Mouse (Mus musculus) urinary bladder, adult 18-20 months (tissue): ENCODE data around the gene Plpp6.
A peak's percentile ranks its signal among the peaks of the same experiment; 100 is the strongest.

Source experiments
- DNase-seq, 2 experiments: peaks; one replicate each; pipeline ENCODE4 v3.0.0; 2022; ENCODE audit warnings: low spot score in 2 of 2, mixed read lengths in 2 of 2

Gene Plpp6

DNA sequence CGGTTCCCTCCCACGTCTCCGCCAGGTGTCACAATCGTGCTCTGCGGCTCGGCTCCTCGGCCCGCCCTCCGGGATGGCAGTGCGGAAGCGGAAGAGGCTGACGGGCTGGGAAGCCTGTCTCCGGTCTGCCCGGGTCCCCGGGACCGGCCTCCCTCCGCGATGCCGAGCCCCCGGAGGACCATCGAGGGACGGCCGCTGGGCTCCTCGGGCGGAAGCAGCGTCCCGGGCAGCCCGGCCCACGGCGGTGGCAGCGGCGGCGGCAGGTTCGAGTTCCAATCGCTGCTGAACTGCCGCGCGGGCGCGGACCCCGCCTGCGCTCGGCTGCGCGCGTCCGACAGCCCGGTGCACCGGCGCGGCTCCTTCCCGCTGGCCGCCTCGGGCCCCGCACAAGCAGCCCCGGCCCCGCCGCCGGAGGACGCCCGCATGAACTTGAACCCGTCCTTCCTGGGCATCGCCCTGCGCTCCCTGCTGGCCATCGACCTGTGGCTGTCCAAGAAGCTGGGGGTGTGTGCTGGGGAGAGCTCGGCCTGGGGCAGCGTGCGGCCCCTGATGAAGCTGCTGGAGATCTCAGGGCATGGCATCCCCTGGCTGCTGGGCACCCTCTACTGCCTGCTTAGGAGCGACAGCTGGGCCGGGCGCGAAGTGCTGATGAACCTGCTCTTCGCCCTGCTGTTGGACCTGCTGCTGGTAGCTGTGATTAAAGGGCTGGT lies at the start of gene Plpp6:
Plpp6 (plus strand) TSS at position 112 of the 710 bp plus-strand sequence.
- peak; percentile 76 to 80 for DNase-seq

DNA sequence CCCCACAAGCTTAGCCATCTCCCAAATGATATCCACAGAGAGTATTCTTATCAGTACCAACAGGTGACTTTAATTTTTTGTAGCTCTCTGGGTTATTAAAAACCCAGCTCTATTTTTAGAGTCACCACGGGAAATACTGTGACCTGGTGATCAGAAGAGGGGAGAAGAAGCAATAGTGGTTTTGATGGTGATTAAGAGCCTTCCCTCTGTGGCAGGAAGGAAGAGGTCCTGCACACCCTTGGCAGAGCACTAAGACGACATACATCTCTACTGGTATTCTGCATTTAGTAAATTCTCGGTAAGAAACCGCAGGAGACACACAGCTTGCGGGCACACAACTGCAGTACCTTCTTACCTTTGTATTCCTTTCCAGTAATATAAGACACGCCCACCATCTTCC lies 49.2 kb upstream of the Plpp6 start:
- no peak for DNase-seq

DNA sequence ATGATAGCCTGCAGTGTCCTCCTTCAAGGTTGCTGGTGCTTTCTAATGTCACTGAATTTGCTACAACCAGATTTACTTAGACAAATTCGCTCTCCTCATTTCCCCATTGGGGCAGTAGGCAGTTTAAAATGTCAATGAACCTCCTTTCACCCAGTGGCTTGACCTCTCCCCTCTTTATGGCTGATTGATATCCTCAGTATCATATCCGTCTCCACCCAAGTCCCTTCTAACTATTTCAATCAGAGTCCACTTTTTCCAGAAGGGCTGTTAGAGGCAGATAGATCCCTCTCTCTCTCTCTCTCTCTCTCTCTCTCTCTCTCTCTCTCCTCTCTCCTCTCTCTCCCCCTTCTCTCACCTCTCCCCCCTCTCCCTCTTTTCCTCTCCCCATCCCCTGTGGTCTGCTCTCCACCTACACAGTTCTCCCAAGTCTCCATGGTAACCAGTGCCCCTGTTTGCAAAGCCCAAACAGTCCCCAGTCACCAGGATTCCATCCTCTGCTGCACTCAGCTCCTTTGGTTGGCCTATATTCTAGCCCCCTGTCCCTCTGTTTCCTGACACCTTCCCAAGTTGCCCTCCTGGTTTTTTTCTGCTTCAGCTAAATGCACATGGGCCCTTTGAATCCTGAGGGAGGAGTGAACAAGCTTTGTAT lies 48.0 kb upstream of the Plpp6 start:
- no peak for DNase-seq

DNA sequence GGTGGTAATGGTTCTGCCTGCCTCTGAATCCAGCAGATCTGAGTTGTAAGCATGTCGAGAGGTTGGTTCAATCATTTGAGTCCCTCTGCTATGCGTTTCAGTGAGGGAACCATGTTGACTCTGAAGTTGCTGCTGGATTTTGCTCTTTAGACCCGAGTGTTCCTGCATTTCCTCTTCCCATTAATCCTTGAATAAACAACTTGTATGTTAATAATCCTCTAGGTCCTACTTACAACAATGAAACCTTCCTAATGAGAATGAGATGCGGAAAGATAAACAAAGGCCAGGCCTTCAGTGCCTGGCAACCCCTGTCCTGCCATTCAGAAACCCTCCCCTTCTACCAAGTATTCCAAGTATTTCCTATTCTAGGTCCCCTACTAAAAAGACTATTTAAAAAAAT lies 47.3 kb upstream of the Plpp6 start:
- DNase-seq, result no peak

DNA sequence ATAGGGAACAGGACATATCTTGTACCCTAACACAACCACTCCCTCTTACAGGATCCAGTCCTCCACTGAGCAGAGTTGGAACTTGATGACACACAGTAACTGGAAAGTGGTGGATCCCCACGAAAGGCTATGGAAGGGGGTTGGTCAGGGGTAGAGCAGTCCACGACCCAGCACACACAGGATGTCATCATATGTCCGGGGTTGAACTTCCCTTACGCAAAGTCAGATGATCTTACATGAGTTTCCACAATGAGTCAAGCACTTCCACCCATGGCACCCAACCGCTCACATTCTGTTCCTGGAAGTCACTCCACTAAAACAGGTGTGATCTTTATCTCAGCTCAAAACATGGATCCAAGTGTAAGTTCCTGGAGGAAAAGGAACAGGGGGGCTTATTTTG lies 45.9 kb upstream of the Plpp6 start:
- no peak for DNase-seq

DNA sequence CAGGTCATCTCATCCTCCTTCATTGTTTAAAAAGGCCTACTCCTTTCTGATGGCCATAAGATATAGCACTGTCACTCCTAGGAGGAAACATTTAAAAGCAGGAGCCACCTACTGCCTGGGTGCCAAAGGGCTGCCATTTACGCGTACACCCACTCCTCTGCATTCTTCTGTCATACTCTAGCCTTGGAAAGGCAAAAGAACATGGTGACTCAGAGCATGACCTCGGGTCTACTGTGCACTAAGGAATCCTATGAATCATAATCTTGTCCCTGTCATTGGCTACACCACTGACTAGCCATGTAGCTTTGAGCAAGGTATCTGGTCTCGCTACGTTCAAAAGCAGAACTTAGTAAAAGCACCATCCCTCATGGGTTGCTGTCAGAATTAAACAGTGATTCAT lies 37.4 kb upstream of the Plpp6 start:
- DNase-seq, result no peak

DNA sequence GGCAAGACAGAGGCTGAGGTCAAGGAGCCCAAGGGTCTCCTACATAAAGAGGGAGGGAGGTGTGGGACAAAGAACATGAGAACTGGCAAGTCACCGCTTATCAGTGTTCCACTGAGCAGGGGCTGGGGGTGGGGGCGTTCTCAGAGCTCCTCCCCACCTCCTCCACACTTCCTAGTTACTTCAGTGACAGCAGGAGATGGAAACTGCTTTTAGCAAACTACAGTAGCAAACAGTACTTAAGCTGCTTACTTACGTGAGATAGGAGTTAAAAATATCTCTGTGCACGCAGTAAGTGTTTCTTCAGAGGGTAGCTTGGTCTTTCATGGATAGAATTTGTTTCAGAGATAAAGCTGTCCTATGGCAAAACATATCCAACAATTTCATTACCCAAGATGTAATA lies 36.4 kb upstream of the Plpp6 start:
- no peak for DNase-seq

DNA sequence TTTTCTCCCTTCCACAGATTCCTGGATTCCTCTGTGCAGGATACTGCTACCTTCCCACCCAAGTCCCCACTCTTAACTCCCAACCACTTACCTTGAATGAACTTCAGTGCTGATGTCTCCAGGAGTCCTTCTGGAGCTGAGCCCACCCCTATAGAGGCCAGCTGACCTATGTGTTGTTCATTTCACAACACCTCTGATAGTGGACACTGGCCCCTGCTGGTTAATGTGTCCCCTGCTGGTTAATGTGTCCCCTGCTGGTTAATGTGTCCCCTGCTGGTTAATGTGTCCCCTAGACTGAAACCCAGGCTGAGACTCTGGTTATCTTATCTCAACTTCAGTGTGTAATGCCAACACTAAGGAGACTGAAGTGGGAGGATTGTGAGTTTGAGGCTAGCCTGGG lies 34.7 kb upstream of the Plpp6 start:
- no peak for DNase-seq

DNA sequence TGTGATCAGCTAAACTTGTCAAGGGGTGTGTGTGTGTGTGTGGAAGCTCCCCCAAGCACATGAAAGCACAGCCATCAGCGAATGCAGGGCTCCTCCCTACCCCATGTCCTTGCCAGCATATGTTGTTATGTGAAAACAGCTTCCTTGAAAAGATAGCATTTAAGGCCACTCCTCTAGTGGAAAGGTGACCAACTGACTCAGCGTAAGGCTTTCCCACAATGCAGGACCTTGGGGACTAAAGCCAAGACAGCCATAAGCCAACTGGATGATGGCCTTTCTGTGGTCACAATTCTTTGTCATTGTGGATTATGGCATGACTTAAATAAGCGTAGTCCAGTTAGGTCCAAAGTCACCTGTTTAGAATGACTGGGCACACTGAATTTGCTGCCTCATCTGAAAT lies 28.9 kb upstream of the Plpp6 start:
- no peak for DNase-seq

DNA sequence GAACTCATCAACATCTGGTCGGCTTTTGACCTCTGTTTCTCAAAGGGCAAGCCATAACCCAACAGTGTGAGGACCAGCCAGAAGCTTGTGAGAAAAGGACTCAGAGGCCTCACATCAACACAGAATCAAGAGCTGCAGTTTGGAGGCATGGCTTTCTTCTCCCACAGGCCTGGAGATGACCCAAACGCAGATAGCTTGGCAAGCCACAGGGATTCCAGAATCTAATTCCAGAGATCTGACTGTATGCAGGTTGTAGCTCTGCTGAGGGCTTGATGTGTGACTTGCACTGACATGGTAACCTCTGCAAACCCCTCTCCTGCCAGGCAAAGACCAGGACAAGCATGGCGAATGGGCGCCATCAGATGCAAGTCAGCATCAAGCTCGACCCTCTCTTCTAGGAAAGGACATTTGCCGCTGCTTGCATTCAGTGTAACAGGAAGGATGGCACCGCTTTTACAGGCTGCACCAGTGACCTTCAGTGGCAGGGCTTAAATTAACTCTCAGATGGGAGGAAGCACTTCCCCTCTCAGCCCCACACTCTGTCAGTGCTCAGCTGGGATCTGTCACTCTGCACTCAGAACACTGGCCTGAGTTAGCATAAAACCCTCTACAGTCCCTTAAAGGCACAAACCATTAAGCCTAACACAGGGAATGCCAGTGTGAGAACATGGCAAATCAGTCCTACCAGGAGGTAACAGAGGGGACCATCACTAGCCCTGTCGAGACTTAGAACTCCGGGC lies 23.4 kb upstream of the Plpp6 start:
- no peak for DNase-seq

DNA sequence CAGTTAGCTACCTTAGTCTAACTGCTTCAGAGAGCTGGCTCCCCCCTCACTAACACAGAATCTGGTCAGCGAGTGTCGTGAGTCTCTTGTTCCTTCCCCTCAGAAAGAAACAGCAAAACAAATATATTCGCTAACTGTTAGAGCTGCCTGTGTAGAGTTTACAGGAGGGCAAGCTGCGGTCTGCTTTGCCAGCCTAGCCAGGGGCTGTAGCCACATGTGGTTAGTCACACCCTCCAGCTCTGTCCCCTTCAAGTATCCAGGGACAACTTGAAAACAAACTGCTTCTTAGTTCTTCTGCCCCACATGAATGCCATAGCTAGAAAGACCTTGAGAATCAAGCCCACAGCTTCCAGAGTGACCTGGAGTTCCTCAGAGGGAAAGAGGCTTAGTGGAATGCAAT lies 22.5 kb upstream of the Plpp6 start:
- DNase-seq, result no peak

DNA sequence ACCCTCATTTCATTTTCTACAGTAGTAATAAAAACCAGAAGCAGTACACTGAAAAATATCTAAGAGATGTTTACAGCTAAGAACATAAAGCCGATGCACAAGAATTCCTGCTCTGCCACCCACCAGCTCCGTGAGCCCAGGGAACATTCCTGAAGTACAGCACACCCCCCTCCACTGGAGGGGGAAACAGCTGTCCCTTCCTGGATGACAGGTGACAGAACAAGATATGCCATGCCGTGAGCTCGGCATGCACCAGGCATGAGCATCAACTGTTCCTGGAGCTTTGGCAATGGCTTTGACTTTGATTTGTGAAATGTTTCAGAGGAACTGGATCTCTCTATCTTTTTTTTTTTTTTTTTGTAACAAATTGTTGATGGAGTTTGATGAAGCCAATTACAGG lies 17.0 kb upstream of the Plpp6 start:
- DNase-seq, result no peak

DNA sequence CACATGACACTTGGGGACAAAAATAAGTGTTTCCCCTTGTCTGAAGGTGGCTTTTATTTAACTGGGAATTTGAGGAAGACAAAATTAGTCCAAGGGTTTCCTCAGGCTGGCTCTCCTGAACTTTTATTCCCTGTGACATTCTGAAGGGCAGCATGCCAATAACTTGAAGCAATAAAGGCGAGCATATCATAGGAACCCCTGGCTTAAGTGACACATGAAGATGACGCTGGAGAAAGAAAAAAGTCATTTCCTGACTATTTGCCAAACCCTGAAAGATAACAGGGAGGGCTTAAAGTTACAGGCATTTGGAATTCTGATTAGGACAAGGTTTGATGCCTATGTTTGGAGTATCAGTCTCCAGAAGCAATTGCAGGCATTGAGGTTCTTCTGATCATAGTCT lies 16.4 kb upstream of the Plpp6 start:
- no peak for DNase-seq

DNA sequence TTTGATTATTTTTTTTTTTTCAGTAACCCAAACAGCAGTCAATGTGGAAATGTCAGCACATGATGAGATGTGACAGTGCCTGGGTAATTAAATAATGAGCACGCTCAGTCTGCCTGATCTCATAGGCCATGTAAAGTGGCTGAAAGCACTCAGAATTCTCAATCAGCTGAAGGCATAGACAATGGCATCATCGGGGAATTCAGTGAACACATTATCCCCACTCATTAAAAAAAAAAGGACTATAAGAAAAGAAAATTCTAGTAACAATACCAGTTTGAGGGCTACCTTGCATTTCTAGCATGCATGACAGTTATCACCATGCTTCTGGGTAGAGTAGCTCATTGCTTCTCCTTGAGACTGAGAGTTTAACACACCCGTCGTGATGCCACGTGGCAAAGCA lies 12.5 kb upstream of the Plpp6 start:
- DNase-seq, result no peak

DNA sequence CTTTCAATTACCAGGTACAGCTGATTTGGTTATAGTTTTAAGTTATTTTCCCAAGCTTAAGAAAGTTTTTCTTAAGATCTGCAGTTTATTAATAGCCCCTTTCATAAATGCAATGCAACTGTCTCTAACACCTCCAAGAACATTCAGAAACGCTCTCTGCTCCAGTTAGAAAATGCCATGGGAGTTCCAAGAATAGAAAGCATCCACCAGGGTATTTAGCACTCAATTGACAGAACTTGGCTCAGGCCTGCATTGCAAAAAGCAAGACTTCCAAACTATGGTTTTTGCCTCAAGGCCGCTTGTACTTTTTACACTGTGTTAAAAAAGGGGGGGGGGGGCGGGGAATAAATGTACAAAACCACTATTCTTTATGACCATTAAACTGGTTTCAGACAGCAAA lies 640 bp upstream of the Plpp6 start:
- DNase-seq, result no peak

DNA sequence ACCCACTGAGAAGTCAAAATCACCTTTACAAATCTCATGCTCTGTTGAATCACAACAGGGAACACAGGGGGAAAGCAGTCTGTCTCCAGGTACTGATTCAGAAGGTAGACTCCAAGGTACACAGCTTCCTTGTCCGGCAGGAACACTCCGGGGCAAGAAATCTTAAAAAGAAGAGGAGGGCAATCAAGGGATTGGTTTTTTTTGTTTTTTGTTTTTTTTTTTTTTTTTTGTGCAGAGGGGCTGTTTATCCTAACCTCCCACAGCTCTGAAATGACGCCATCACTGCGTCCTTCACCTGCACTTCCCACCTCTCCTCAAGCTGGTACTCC lies 276 bp upstream of the Plpp6 start:
- no peak for DNase-seq

DNA sequence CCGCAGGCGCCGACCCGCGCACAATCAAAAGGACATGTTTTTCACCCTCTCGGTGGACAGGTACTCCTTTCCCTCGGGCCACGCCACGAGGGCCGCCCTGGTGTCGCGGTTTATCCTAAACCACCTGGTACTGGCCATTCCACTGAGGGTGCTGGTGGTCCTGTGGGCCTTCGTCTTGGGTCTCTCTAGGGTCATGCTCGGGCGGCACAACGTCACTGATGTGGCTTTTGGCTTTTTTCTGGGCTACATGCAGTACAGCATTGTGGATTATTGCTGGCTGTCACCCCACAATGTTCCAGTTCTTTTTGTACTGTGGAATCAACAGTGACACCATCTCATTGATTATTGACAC lies 775 bp downstream of the Plpp6 start:
- no peak for DNase-seq

DNA sequence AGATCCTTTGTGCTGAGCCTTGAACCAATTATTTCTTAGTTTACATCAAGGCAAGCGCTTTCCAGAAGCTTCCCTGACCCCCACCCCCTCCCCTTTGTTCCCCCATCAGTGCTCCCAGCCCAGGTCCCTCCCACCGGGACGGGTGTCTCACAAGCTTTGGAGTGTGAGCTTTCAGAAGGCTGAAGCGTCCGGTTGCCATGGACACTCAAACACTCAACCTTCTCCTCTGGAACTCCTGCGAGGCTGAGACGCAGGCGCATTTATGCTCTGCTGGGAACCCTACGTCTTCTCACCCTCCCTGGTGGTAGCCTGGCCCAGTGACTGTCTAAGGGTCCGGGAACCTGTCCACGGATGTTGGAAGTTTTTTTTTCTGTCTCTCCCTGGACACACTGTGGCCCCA lies 3.9 kb downstream of the Plpp6 start, which contains the start of gene 4430402I18Rik:
4430402I18Rik (minus strand) TSS at position 149 of the 400 bp plus-strand sequence.
- no peak for DNase-seq

DNA sequence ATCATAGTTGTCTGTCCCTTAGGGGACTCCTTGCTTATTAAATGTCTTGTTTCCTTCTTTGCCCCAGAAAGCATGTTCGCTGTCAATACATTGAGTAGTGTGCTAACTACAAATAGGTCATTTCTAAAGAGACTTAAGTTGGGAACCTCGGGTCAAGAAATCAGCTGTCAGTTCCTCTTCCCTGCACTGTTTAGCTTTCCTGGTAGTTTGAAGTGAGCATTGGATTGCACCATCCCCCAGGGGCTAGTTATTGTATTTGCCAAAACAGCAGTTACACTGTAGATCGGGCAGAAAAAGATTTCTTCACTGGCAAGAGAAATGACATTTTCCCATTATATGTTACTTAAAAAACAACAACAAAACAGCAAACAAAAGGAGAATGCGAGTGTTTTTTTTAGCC lies 4.4 kb downstream of the Plpp6 start:
- no peak for DNase-seq

DNA sequence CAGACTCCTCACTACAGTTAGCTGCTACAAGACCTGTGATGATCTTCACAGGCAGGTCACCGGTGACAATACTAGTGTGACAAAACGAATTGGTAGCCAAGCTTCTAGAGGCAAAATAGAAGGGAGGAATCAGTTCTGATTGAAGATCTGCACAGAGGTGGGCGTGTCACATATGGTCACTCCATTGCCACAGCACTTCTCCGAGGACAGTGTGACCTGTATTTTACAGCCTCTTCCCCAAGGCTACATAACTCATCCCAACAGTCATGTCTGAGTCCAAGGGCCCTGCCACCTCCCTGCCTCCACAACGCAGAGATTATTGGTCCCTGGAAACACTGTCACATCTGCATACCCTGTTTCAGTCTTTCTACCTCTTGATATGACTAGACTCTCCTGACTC lies 5.5 kb downstream of the Plpp6 start:
- DNase-seq, result no peak

DNA sequence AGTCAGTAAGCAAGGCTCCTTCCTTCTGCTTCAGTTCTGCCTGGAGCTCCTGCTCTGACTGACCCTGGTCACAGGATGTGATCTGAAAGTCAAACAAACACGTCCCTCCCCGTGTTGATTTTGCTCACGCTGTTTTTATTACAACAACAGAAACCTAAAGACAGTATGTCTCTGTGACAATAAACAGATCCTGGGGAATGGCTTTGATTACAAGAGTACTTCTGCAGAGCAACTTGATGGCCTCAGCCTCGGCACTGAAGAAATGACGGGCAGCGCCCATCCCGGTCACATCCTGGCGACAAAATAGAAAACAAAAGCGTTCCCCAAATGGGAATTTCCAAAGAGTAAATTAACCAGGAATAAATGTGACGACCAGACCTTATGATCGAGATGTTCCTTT lies 6.5 kb downstream of the Plpp6 start:
- DNase-seq, result no peak

DNA sequence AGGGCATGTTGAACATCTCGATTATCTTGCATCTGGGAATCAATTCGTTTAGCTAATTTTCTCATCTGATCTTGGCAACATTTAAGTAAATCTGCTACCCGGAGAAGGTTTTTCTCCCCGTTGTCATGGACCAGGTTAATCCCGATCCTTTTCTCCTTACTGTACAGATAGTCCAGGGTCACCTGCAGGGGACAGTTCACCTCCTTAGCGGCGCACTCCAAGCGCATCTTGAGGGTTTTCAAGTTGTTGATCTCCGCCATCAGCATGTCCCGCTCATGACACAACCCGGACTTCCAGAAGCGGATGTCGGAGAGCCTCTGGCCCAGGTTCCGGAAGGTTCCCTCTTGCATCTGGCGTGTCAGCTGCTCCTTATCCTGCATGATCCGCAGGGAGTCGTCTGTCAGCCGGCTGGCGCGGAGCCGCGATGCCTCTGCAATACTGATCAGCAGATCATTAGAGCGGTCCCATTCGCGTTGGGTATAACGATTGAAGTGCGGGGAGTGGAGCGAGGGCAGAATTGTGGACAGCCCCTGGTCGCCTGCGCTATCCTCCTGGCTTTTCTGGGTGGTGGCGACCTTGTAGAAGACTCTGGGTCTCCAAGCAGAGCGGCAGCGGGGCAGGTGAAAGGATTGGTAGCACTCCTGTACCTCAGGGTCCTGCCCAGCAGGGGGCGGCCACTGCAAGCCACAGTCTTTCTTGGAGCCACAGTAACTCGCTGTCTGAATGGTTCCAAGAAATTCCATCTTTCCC lies 11.3 kb downstream of the Plpp6 start:
- peak; percentile 65 to 88 for DNase-seq

DNA sequence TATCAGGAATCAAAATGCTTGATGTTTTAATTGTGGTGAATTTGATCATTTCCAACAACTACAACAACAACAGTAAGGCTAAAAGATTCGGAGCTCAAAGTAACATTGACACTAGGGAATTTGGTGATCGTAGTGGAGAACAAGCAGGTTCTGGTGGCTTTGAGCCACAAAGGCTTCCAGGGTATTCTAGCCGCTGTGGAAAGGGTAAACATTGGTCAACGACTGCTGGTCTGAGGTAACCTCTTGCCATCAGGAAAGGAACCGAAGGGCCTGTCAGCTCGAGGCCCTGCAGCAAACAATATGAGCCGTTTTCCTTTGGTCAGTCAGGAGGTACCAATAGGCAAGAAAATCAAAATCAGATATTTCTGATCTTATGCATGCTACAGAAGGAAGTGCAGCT lies 18.9 kb downstream of the Plpp6 start:
- DNase-seq, result no peak
